Mouse (Mus musculus): ENCODE results near the gene Alpl. TPM values are rescaled to one million over a fixed set of nuclear protein-coding genes. Genes with fewer than 3 reads are reported as not detected.
A peak's percentile ranks its signal among the peaks of the same experiment; 100 is the strongest.

Gene Alpl
- polyA plus RNA-seq, 1 experiment from 2014 or later = 2.9 TPM

- Histone ChIP-seq H3K4me2 (ENCODE audit: low read depth, severe bottlenecking) (peak overlapping the region; percentile 90), H3K36me3 (ENCODE audit: control insufficient read depth, insufficient read depth, low read length) (no peaks in the 10 kb centered on the region), H3K27ac (replicated peaks; ENCODE audit: low read depth, low read length) (no peak overlapping the region), H3K9ac (ENCODE audit: low read length) (peak overlapping the region; percentile 74), H3K4me1 (ENCODE audit: control insufficient read depth, insufficient read depth, low read length) (0 out of 2 replicates have a peak, but pooled peaks cover 4% of the 10 kb centered on the region), H3K27me3 (ENCODE audit: control insufficient read depth, insufficient read depth, low read length) (peaks cover 2% of the 10 kb centered on the region; the same call in 1 of the 2 replicates), H3K9me3 (ENCODE audit: control insufficient read depth, low read length) (no peaks in the 10 kb centered on the region), H3K4me3 (ENCODE audit: low read depth, low read length) (peak overlapping the region; percentile 45)
- ATAC-seq (ENCODE audit: insufficient number of reproducible peaks, low FRiP score, low TSS enrichment, low read depth) (peak; percentile 81), DNase-seq (ENCODE audit: low spot score) (peak; percentile 95)
- WGBS = 6% methylated on average over 32 of the region's 52 CpGs
These were observed 88.8 kb downstream of the Alpl start for GRCm38 (mm10) chr4:137707216-137707990.

GRCm38 (mm10) chr4:137706510-137706909, 89.7 kb downstream of the Alpl start:
- WGBS = 76% methylated on average over 7 of the region's 7 CpGs
- Histone ChIP-seq H3K27me3 (ENCODE audit: control insufficient read depth, insufficient read depth, low read length) (peaks cover 2% of the 10 kb centered on the region; the same call in 1 of the 2 replicates), H3K9me3 (ENCODE audit: control insufficient read depth, low read length) (no peaks in the 10 kb centered on the region), H3K4me3 (ENCODE audit: low read depth, low read length) (no peak overlapping the region), H3K4me1 (ENCODE audit: control insufficient read depth, insufficient read depth, low read length) (0 out of 2 replicates have a peak, but pooled peaks cover 4% of the 10 kb centered on the region), H3K4me2 (ENCODE audit: low read depth, severe bottlenecking) (no peak overlapping the region; the same call in 1 of the 2 replicates), H3K9ac (ENCODE audit: low read length) (no peak overlapping the region; the same call in 1 of the 2 replicates), H3K27ac (replicated peaks; ENCODE audit: low read depth, low read length) (no peak overlapping the region), H3K36me3 (ENCODE audit: control insufficient read depth, insufficient read depth, low read length) (no peaks in the 10 kb centered on the region)
- ATAC-seq (ENCODE audit: insufficient number of reproducible peaks, low FRiP score, low TSS enrichment, low read depth) = no peak
- DNase-seq (ENCODE audit: low spot score) = no peak

GRCm38 (mm10) chr4:137705379-137705778, 90.8 kb downstream of the Alpl start:
- 73% methylated on average over 5 of the region's 5 CpGs for WGBS

GRCm38 (mm10) chr4:137704561-137704960, 91.6 kb downstream of the Alpl start:
- Histone ChIP-seq H3K27ac (replicated peaks; ENCODE audit: low read depth, low read length) (no peak overlapping the region), H3K36me3 (ENCODE audit: control insufficient read depth, insufficient read depth, low read length) (no peaks in the 10 kb centered on the region), H3K9me3 (ENCODE audit: control insufficient read depth, low read length) (no peaks in the 10 kb centered on the region), H3K4me2 (ENCODE audit: low read depth, severe bottlenecking) (no peak overlapping the region), H3K4me3 (ENCODE audit: low read depth, low read length) (no peak overlapping the region), H3K9ac (ENCODE audit: low read length) (no peak overlapping the region), H3K4me1 (ENCODE audit: control insufficient read depth, insufficient read depth, low read length) (0 out of 2 replicates have a peak, but pooled peaks cover 4% of the 10 kb centered on the region), H3K27me3 (ENCODE audit: control insufficient read depth, insufficient read depth, low read length) (peaks cover 2% of the 10 kb centered on the region; the same call in 1 of the 2 replicates)
- 81% methylated on average over 2 of the region's 2 CpGs for WGBS
- ATAC-seq (ENCODE audit: insufficient number of reproducible peaks, low FRiP score, low TSS enrichment, low read depth) = no peak
- no peak for DNase-seq (ENCODE audit: low spot score)

More at GRCm38 (mm10) chr4:137705379-137705778, 90.8 kb downstream of the Alpl start:
- H3K4me1 ChIP-seq (ENCODE audit: control insufficient read depth, insufficient read depth, low read length) = 0 out of 2 replicates have a peak, but pooled peaks cover 4% of the 10 kb centered on the region
- H3K27me3 ChIP-seq (ENCODE audit: control insufficient read depth, insufficient read depth, low read length) = peaks cover 2% of the 10 kb centered on the region; the same call in 1 of the 2 replicates
- DNase-seq (ENCODE audit: low spot score) (no peak), ATAC-seq (ENCODE audit: insufficient number of reproducible peaks, low FRiP score, low TSS enrichment, low read depth) (no peak)
- H3K27ac ChIP-seq (replicated peaks; ENCODE audit: low read depth, low read length) = no peak overlapping the region
- no peak overlapping the region for H3K4me2 ChIP-seq (ENCODE audit: low read depth, severe bottlenecking)
- H3K9ac ChIP-seq (ENCODE audit: low read length) = no peak overlapping the region
- H3K36me3 ChIP-seq (ENCODE audit: control insufficient read depth, insufficient read depth, low read length) = no peaks in the 10 kb centered on the region
- H3K4me3 ChIP-seq (ENCODE audit: low read depth, low read length) = no peak overlapping the region
- no peaks in the 10 kb centered on the region for H3K9me3 ChIP-seq (ENCODE audit: control insufficient read depth, low read length)

- H3K4me3 ChIP-seq (ENCODE audit: low read depth, low read length) = no peak overlapping the region
- ATAC-seq (ENCODE audit: insufficient number of reproducible peaks, low FRiP score, low TSS enrichment, low read depth) = no peak
- no peaks in the 10 kb centered on the region for H3K27me3 ChIP-seq (ENCODE audit: control insufficient read depth, insufficient read depth, low read length)
- 0 out of 2 replicates have a peak, but pooled peaks cover 4% of the 10 kb centered on the region for H3K4me1 ChIP-seq (ENCODE audit: control insufficient read depth, insufficient read depth, low read length)
- DNase-seq (ENCODE audit: low spot score) = no peak
- H3K27ac ChIP-seq (replicated peaks; ENCODE audit: low read depth, low read length) = no peak overlapping the region
- H3K9me3 ChIP-seq (ENCODE audit: control insufficient read depth, low read length) = no peaks in the 10 kb centered on the region
- no peak overlapping the region for H3K4me2 ChIP-seq (ENCODE audit: low read depth, severe bottlenecking)
- 92% methylated on average over 5 of the region's 5 CpGs for WGBS
- no peak overlapping the region for H3K9ac ChIP-seq (ENCODE audit: low read length)
- no peaks in the 10 kb centered on the region for H3K36me3 ChIP-seq (ENCODE audit: control insufficient read depth, insufficient read depth, low read length)
These were observed 93.1 kb downstream of the Alpl start for GRCm38 (mm10) chr4:137703077-137703476.

GRCm38 (mm10) chr4:137700960-137701359, 95.2 kb downstream of the Alpl start:
- Histone ChIP-seq H3K36me3 (ENCODE audit: control insufficient read depth, insufficient read depth, low read length) (no peaks in the 10 kb centered on the region), H3K4me2 (ENCODE audit: low read depth, severe bottlenecking) (no peak overlapping the region), H3K4me1 (ENCODE audit: control insufficient read depth, insufficient read depth, low read length) (peaks cover 6% of the 10 kb centered on the region; the same call in 1 of the 2 replicates), H3K9ac (ENCODE audit: low read length) (no peak overlapping the region), H3K27ac (replicated peaks; ENCODE audit: low read depth, low read length) (no peak overlapping the region), H3K27me3 (ENCODE audit: control insufficient read depth, insufficient read depth, low read length) (no peaks in the 10 kb centered on the region), H3K4me3 (ENCODE audit: low read depth, low read length) (no peak overlapping the region), H3K9me3 (ENCODE audit: control insufficient read depth, low read length) (no peaks in the 10 kb centered on the region)
- no peak for ATAC-seq (ENCODE audit: insufficient number of reproducible peaks, low FRiP score, low TSS enrichment, low read depth)
- no peak for DNase-seq (ENCODE audit: low spot score)
- 66% methylated on average over 6 of the region's 6 CpGs for WGBS

GRCm38 (mm10) chr4:137699264-137700211, 96.6 kb downstream of the Alpl start:
- ATAC-seq (ENCODE audit: insufficient number of reproducible peaks, low FRiP score, low TSS enrichment, low read depth) (no peak), DNase-seq (ENCODE audit: low spot score) (no peak)
- Histone ChIP-seq H3K9me3 (ENCODE audit: control insufficient read depth, low read length) (no peaks in the 10 kb centered on the region), H3K9ac (ENCODE audit: low read length) (no peak overlapping the region), H3K4me1 (ENCODE audit: control insufficient read depth, insufficient read depth, low read length) (peaks cover 6% of the 10 kb centered on the region; the same call in 1 of the 2 replicates), H3K4me3 (ENCODE audit: low read depth, low read length) (no peak overlapping the region), H3K4me2 (ENCODE audit: low read depth, severe bottlenecking) (no peak overlapping the region), H3K27me3 (ENCODE audit: control insufficient read depth, insufficient read depth, low read length) (no peaks in the 10 kb centered on the region), H3K27ac (replicated peaks; ENCODE audit: low read depth, low read length) (no peak overlapping the region), H3K36me3 (ENCODE audit: control insufficient read depth, insufficient read depth, low read length) (no peaks in the 10 kb centered on the region)
- 71% methylated on average over 21 of the region's 21 CpGs for WGBS
